Mouse (Mus musculus) kidney, adult 8-10 months (tissue): ENCODE data around the gene Schip1.

ENCODE experiments used
- DNase-seq, 2 experiments: peaks; one replicate each; pipeline ENCODE4 v3.0.0; 2022

Gene Schip1

DNA sequence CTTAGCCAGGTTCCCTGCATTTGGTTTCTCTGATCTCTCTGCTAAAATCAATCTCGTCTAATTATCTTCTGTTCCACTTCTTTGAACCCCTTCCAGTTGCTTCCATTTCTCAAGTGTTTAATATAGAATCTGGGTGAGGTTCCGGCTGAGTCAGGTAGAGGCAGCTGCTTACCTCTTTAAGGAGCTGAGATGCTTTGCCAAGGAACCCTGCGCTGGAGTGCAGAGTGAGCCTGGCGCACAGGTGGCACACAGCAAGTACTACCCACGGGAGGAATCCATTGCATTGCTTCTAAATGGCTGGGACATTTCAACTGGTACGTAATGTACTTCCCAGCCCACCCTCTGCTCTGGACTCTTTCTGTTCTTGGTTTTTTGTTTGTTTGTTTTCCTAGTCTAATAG, 414.7 kb downstream of the Schip1 start:
- no peak for DNase-seq

DNA sequence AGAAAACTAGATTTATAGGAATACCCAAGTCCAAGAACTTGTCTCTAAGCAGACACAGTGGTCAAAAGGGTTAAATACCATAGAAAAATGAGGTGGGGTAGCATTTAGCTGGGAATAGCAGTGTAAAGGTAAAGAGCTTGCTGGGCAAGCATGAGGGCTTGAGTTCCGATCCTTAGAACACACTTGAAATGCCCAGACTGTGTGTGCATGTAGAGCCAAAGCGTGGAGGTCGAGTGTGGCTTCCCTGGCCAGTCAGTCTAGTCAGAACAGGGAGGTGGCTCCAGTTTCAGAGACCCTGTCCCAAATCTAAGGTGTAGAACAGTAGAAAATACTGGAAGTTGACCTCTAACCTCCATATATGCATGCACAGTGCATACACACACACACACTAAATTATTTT, 418.9 kb downstream of the Schip1 start:
- DNase-seq = no peak

DNA sequence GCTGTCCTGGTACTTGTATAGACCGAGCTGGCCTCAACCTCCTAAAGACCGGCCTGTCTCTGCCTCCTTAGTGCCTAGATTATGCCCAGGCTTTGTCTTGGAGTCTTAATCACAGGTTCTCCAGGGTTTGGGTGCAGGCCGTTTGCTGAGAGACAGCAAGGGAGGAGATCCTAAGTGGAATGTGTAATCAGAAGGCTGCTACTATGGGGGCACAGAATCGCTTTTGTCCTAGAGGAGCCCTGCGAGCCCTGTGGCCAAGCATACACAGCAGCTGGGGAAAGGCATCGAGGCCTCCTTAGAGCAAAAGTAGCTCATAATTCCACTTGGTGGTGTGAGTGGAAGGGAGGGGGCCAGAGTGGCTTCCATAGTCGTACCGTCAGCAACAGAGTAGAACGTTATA, 419.4 kb downstream of the Schip1 start:
- DNase-seq = no peak

DNA sequence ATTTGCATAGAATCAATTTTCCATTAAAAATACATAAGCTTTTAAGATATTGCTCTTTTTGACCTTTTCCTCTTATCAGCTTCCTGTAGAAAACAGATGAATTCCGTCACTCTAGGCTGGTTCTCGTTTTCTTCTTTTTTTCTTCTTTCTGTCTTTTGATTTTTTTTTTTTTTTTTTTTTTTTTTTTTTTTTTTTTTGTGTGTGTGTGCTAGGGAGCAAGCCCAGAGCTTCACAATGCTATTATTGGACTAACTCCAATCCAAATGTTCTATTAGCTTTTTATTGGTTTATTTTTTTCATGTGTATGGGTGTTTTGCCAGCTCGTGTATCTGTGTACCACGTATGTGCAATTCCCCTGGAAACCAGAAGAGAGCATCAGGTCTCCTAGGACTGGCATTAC, 420.0 kb downstream of the Schip1 start:
- DNase-seq = no peak

GRCm38 (mm10) chr3:68487621-68488020, 423.0 kb downstream of the Schip1 start:
- no peak for DNase-seq

GRCm38 (mm10) chr3:68488316-68488715, 423.7 kb downstream of the Schip1 start:
- DNase-seq = no peak

- DNase-seq = no peak
These were observed 426.9 kb downstream of the Schip1 start for GRCm38 (mm10) chr3:68491516-68491915.

GRCm38 (mm10) chr3:68492066-68492465, 427.5 kb downstream of the Schip1 start:
- no peak for DNase-seq

GRCm38 (mm10) chr3:68492513-68492912, 427.9 kb downstream of the Schip1 start:
- DNase-seq = peak; percentile 41 to 59

- peak; percentile 67 to 83 for DNase-seq
These were observed 428.6 kb downstream of the Schip1 start for GRCm38 (mm10) chr3:68493170-68493585.

GRCm38 (mm10) chr3:68493586-68494295, 429.1 kb downstream of the Schip1 start:
- peak; percentile 83 to 84 for DNase-seq

GRCm38 (mm10) chr3:68494296-68495095, 429.9 kb downstream of the Schip1 start:
- DNase-seq = peak in 1 of 2 experiments; percentile 30

DNA sequence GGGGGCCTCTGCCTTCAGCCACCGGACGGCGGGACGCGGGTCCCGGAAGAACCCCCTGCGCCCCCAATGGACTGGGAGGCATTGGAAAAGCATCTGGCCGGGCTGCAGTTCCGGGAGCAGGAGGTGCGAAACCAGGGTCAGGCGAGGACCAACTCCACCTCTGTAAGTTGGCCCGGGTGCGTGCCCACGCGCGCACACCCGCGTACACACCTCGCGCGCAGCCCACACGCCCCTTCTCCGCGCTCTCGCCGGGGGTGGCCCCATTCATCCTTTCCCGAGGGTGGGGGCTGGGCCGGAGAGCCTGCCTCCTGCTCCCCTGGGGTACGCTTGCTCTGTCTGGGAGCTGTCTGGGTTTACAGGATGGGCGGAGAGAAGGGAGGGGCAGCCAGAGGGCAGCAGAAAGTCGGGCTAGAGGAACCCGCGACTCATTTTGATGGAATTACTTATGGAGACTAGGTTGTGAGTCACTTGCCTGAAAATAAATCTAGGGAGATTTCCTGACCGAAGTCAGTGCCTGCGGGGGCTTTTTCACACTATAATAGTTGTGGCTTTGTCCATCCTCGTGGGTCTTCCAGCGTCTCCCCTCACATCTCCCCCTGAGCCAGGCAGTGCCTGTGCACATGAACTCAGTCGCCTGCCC, 430.6 kb downstream of the Schip1 start:
- peak; percentile 47 to 62 for DNase-seq

- DNase-seq = peak in 1 of 2 experiments; percentile 34
These were observed 431.2 kb downstream of the Schip1 start for GRCm38 (mm10) chr3:68495736-68496242.

DNA sequence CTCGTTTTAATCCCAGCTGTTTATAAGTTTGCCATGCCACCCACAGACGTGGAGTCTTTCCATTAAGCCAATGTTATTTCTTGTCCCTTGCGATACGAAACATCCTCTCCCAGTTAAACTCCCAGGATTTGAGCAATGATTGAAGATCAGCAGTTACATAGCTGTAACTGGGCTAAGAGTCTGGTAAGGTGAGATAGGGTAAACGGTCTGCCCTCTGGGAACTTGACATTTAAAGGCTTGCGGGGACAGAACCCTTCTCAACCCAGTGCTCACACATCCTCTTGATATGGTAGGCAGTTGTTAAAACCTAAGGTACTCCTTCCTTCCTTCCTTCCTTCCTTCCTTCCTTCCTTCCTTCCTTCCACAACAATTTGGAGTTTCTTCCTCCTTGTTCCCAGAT, 431.9 kb downstream of the Schip1 start:
- DNase-seq = no peak

DNA sequence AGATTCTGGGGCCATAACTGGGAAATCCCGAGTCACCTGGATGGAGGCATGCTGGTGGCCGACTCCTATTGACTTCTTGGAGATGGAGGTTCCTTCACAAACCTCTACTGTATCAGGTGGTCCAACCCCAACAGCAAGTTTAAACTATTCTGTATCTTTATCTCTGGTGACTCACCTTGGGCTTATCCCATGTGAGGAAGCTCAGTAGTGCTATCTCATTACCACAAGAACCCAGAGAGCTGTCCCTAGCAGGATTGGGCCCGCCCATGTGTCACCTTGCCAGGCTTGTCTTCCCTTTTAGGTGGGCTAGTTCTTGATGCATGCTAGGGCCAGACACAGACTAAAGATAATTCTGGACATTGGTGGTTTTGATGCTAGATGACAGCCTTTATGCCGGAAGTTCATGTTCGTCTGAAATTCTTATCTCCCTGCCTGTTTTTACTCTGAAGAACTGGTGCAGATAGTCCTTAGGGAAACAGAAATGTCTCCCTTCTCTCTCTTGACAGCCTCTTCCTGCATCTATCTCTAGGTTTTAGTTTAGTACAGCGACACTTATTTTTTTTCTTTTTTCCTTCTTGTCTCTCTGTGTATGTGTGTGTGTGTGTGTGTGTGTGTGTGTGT, 435.0 kb downstream of the Schip1 start:
- DNase-seq = no peak

DNA sequence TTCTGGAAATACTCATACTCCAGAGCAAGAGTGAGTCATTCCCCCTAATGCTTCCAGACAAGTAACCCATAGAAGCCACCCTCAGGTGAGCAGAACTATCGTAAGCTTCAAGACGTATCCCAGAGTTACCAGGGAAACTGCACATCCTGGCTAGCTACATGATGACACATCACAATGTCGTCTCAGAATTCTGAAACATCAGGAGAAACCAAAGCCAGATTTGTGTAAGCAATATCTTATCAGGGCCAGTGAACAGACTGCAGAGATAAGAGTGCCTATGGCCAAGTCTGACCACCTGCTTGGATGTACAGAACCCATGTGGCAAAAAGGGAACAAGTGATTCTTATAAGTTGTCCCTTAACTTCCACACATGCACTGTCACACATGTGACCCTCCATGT, 440.2 kb downstream of the Schip1 start:
- no peak for DNase-seq

GRCm38 (mm10) chr3:68506769-68507318, 442.2 kb downstream of the Schip1 start:
- peak in 1 of 2 experiments; percentile 33 for DNase-seq

- DNase-seq = peak; percentile 68 to 73
These were observed 444.0 kb downstream of the Schip1 start for GRCm38 (mm10) chr3:68508629-68509028.

- DNase-seq = no peak
These were observed 446.3 kb downstream of the Schip1 start for GRCm38 (mm10) chr3:68510872-68511271.

- DNase-seq = no peak
These were observed 447.1 kb downstream of the Schip1 start for GRCm38 (mm10) chr3:68511744-68512143.

- DNase-seq = peak in 1 of 2 experiments; percentile 21
These were observed 447.7 kb downstream of the Schip1 start for GRCm38 (mm10) chr3:68512327-68512726.
